Mouse (Mus musculus) cerebellum, adult 2 months (tissue): ENCODE data around the gene Olfr30.

ENCODE experiments used
- CTCF ChIP-seq: fragments of 200-500 bp; IDR thresholded peaks from 2 replicates; pipeline ENCODE4 v1.5.1; 2011; ENCODE audit warnings: low read depth, mild to moderate bottlenecking, control low read depth, low read length, moderate library complexity, borderline replicate concordance; ENCODE audit not compliant: insufficient read depth
- POLR2A ChIP-seq: fragments of 200-500 bp; IDR thresholded peaks from 2 replicates; pipeline ENCODE4 v1.6.1; 2011; ENCODE audit warnings: low read length, control low read depth, borderline replicate concordance; ENCODE audit not compliant: insufficient read depth

GRCm38 (mm10) chr11:58420815-58421214 lies 41.3 kb downstream of the Olfr30 start, which contains the start of gene 1810065E05Rik:
- TF ChIP-seq CTCF (no peak), POLR2A (no peak)
